Mouse (Mus musculus): ENCODE measurements at regions not wholly inside any gene's neighbourhood (a gene's known extent, or its start where the extent isn't known, plus 50 kb on each side); places are given as distances from the start of the nearest gene placed in this dataset.

- H3K27me3 ChIP-seq (ENCODE audit: control insufficient read depth, insufficient read depth, low read length), result peaks cover 17% of the 10 kb centered on the region
- peaks cover 18% of the 10 kb centered on the region for H3K4me1 ChIP-seq (ENCODE audit: control insufficient read depth, insufficient read depth, low read length)
- H3K4me3 ChIP-seq (replicated peaks; ENCODE audit: low read depth, low read length), result no peak overlapping the region
- no peaks in the 10 kb centered on the region for H3K9me3 ChIP-seq (ENCODE audit: control insufficient read depth, low read length)
- no peak overlapping the region for H3K9ac ChIP-seq (replicated peaks; ENCODE audit: low read length)
- ATAC-seq (ENCODE audit: low FRiP score, low TSS enrichment) (no peak), DNase-seq (no peak)
- H3K4me2 ChIP-seq (ENCODE audit: low read length), result no peak overlapping the region
- H3K27ac ChIP-seq (replicated peaks; ENCODE audit: low read depth, low read length), result no peak overlapping the region
- no peaks in the 10 kb centered on the region for H3K36me3 ChIP-seq (ENCODE audit: control insufficient read depth, insufficient read depth, low read length)
- WGBS, result 19% methylated on average over 3 of the region's 3 CpGs
These were observed 172.0 kb downstream of the Dcdc2c start for GRCm38 (mm10) chr12:28380203-28380602.

DNA sequence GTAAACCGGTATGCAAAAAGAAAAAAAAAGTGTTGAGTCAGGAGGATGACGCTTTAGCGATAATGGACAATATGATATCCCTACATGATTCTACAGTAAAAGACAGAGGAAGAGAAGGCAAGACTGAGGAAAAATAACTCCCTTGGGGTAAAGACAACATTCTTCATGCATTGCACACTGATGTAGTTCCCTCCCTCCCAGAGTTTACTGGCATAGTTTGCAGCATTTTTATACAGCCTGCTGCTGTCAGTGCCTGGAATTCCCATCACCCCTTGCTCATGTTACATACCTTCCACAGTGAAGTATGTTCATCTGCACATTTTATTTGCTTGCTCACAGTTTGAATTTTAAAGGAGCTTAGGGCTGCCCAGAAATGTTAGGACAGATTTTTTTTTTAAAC, 174.2 kb downstream of the Dcdc2c start:
- H3K4me1 ChIP-seq (ENCODE audit: control insufficient read depth, insufficient read depth, low read length), result peaks cover 18% of the 10 kb centered on the region
- H3K27ac ChIP-seq (replicated peaks; ENCODE audit: low read depth, low read length), result no peak overlapping the region
- WGBS, result 92% methylated on average over 3 of the region's 3 CpGs
- H3K4me3 ChIP-seq (replicated peaks; ENCODE audit: low read depth, low read length), result no peak overlapping the region
- no peaks in the 10 kb centered on the region for H3K9me3 ChIP-seq (ENCODE audit: control insufficient read depth, low read length)
- no peaks in the 10 kb centered on the region for H3K36me3 ChIP-seq (ENCODE audit: control insufficient read depth, insufficient read depth, low read length)
- ATAC-seq (ENCODE audit: low FRiP score, low TSS enrichment), result no peak
- DNase-seq, result no peak
- no peak overlapping the region for H3K9ac ChIP-seq (replicated peaks; ENCODE audit: low read length)
- H3K4me2 ChIP-seq (ENCODE audit: low read length), result no peak overlapping the region
- H3K27me3 ChIP-seq (ENCODE audit: control insufficient read depth, insufficient read depth, low read length), result peaks cover 5% of the 10 kb centered on the region; the same call in 1 of the 2 replicates

GRCm38 (mm10) chr12:28377373-28377772, 174.8 kb downstream of the Dcdc2c start:
- no peaks in the 10 kb centered on the region for H3K36me3 ChIP-seq (ENCODE audit: control insufficient read depth, insufficient read depth, low read length)
- peaks cover 18% of the 10 kb centered on the region for H3K4me1 ChIP-seq (ENCODE audit: control insufficient read depth, insufficient read depth, low read length)
- no peak overlapping the region for H3K27ac ChIP-seq (replicated peaks; ENCODE audit: low read depth, low read length)
- 53% methylated on average over 4 of the region's 4 CpGs for WGBS
- no peaks in the 10 kb centered on the region for H3K9me3 ChIP-seq (ENCODE audit: control insufficient read depth, low read length)
- H3K9ac ChIP-seq (replicated peaks; ENCODE audit: low read length), result no peak overlapping the region
- no peak for ATAC-seq (ENCODE audit: low FRiP score, low TSS enrichment)
- no peak overlapping the region for H3K4me2 ChIP-seq (ENCODE audit: low read length)
- no peak overlapping the region for H3K4me3 ChIP-seq (replicated peaks; ENCODE audit: low read depth, low read length)
- H3K27me3 ChIP-seq (ENCODE audit: control insufficient read depth, insufficient read depth, low read length), result peaks cover 5% of the 10 kb centered on the region; the same call in 1 of the 2 replicates
- DNase-seq, result no peak

DNA sequence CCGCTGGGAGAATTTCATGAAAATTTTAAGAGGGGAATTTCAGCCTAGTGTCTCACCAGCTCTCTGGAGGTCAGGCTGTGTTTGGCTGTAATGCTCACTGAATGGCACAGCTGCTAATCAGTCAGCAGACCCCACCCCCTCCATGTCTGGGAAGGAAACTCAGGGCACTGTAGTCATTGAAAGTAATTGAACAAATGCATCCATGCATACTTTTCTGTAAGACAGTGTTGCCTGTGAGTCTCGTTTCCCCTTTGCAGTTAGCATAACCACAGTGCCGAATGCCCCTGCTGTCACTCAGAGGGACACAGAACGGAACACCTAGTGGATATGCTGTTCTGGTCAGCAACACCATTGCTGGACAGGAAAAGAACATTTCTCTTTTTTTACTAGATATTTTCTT, 175.4 kb downstream of the Dcdc2c start:
- H3K4me3 ChIP-seq (replicated peaks; ENCODE audit: low read depth, low read length), result no peak overlapping the region
- H3K27ac ChIP-seq (replicated peaks; ENCODE audit: low read depth, low read length), result no peak overlapping the region
- H3K27me3 ChIP-seq (ENCODE audit: control insufficient read depth, insufficient read depth, low read length), result peaks cover 5% of the 10 kb centered on the region; the same call in 1 of the 2 replicates
- H3K4me1 ChIP-seq (ENCODE audit: control insufficient read depth, insufficient read depth, low read length), result peaks cover 18% of the 10 kb centered on the region
- peak overlapping the region; percentile 24; the same call in 1 of the 2 replicates for H3K4me2 ChIP-seq (ENCODE audit: low read length)
- DNase-seq, result peak; percentile 43
- no peak for ATAC-seq (ENCODE audit: low FRiP score, low TSS enrichment)
- no peaks in the 10 kb centered on the region for H3K36me3 ChIP-seq (ENCODE audit: control insufficient read depth, insufficient read depth, low read length)
- H3K9ac ChIP-seq (replicated peaks; ENCODE audit: low read length), result no peak overlapping the region
- H3K9me3 ChIP-seq (ENCODE audit: control insufficient read depth, low read length), result no peaks in the 10 kb centered on the region
- 37% methylated on average over 4 of the region's 4 CpGs for WGBS

DNA sequence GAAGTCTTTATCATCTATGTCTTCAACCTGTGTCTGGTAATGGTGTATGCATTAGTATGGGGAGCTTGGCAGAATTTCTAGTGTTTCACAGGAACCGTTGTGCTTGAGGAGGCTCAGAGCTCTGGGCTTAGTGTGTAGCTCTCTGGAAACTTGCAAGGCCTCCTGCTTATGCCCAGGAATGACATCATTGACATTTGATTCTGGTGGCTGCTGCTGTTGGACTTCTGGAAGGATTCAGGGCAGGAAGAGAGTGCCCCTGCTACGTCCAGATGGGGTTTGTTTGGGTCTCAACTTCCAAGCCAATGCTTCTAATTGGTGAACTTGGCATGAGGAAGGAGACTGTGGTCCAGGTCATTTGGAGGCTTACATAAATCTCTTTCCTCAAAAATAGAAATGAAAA, 186.9 kb downstream of the Dcdc2c start:
- Histone ChIP-seq H3K27me3 (ENCODE audit: control insufficient read depth, insufficient read depth, low read length) (no peaks in the 10 kb centered on the region), H3K4me1 (ENCODE audit: control insufficient read depth, insufficient read depth, low read length) (no peaks in the 10 kb centered on the region), H3K4me3 (replicated peaks; ENCODE audit: low read depth, low read length) (no peak overlapping the region), H3K9ac (replicated peaks; ENCODE audit: low read length) (no peak overlapping the region), H3K4me2 (ENCODE audit: low read length) (no peak overlapping the region), H3K27ac (replicated peaks; ENCODE audit: low read depth, low read length) (no peak overlapping the region), H3K9me3 (ENCODE audit: control insufficient read depth, low read length) (no peaks in the 10 kb centered on the region), H3K36me3 (ENCODE audit: control insufficient read depth, insufficient read depth, low read length) (no peaks in the 10 kb centered on the region)
- no peak for DNase-seq
- 83% methylated on average over 2 of the region's 2 CpGs for WGBS
- no peak for ATAC-seq (ENCODE audit: low FRiP score, low TSS enrichment)

DNA sequence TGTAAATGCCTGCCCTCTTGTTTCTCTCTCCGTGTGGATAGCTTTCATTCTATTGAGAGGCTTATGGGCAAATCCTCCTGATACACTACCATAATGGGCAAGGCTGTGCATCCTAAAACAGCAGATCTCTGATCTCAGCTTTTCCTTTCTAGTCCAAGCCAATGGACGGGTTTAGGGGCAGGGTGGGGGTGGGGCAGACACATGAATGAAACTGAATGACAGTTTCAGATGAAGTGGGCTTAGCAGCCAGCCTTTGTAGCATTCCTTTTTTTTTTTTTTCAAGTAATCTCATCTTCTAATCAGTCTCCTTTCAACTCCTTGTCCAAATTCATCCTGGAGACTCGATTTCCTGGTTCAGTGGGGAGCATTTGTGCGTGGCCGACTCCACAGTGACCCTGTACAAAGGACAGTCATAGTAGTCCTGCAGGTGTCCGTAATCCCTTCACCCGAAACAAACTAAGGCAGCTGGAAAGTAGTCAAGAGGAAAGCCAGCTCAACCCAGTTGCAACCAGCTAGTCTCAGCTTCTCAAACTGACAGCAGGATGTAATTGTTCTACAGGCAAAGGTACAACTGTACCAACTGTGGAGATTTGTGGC, 193.4 kb downstream of the Dcdc2c start:
- Histone ChIP-seq H3K4me1 (ENCODE audit: control insufficient read depth, insufficient read depth, low read length) (peaks cover 5% of the 10 kb centered on the region; the same call in 1 of the 2 replicates), H3K27me3 (ENCODE audit: control insufficient read depth, insufficient read depth, low read length) (no peaks in the 10 kb centered on the region), H3K9me3 (ENCODE audit: control insufficient read depth, low read length) (no peaks in the 10 kb centered on the region), H3K4me3 (replicated peaks; ENCODE audit: low read depth, low read length) (no peak overlapping the region), H3K27ac (replicated peaks; ENCODE audit: low read depth, low read length) (no peak overlapping the region), H3K36me3 (ENCODE audit: control insufficient read depth, insufficient read depth, low read length) (no peaks in the 10 kb centered on the region), H3K4me2 (ENCODE audit: low read length) (no peak overlapping the region), H3K9ac (replicated peaks; ENCODE audit: low read length) (no peak overlapping the region)
- 7% methylated on average over 7 of the region's 7 CpGs for WGBS
- DNase-seq (peak; percentile 41), ATAC-seq (ENCODE audit: low FRiP score, low TSS enrichment) (no peak)

- Histone ChIP-seq H3K36me3 (ENCODE audit: control insufficient read depth, insufficient read depth, low read length) (no peaks in the 10 kb centered on the region), H3K9ac (replicated peaks; ENCODE audit: low read length) (no peak overlapping the region), H3K4me2 (ENCODE audit: low read length) (no peak overlapping the region), H3K4me3 (replicated peaks; ENCODE audit: low read depth, low read length) (no peak overlapping the region), H3K9me3 (ENCODE audit: control insufficient read depth, low read length) (no peaks in the 10 kb centered on the region), H3K27me3 (ENCODE audit: control insufficient read depth, insufficient read depth, low read length) (no peaks in the 10 kb centered on the region), H3K4me1 (ENCODE audit: control insufficient read depth, insufficient read depth, low read length) (peaks cover 5% of the 10 kb centered on the region; the same call in 1 of the 2 replicates), H3K27ac (replicated peaks; ENCODE audit: low read depth, low read length) (no peak overlapping the region)
- no peak for ATAC-seq (ENCODE audit: low FRiP score, low TSS enrichment)
- DNase-seq, result no peak
- 66% methylated on average over 10 of the region's 10 CpGs for WGBS
These were observed 194.4 kb downstream of the Dcdc2c start for GRCm38 (mm10) chr12:28357764-28358163.

GRCm38 (mm10) chr12:28353140-28353539, 199.1 kb downstream of the Dcdc2c start:
- Histone ChIP-seq H3K9me3 (ENCODE audit: control insufficient read depth, low read length) (no peaks in the 10 kb centered on the region), H3K4me3 (replicated peaks; ENCODE audit: low read depth, low read length) (no peak overlapping the region), H3K4me1 (ENCODE audit: control insufficient read depth, insufficient read depth, low read length) (no peaks in the 10 kb centered on the region), H3K36me3 (ENCODE audit: control insufficient read depth, insufficient read depth, low read length) (no peaks in the 10 kb centered on the region), H3K4me2 (ENCODE audit: low read length) (no peak overlapping the region), H3K9ac (replicated peaks; ENCODE audit: low read length) (no peak overlapping the region), H3K27me3 (ENCODE audit: control insufficient read depth, insufficient read depth, low read length) (no peaks in the 10 kb centered on the region), H3K27ac (replicated peaks; ENCODE audit: low read depth, low read length) (no peak overlapping the region)
- no peak for DNase-seq
- WGBS, result 58% methylated on average over 3 of the region's 3 CpGs
- no peak for ATAC-seq (ENCODE audit: low FRiP score, low TSS enrichment)

GRCm38 (mm10) chr12:28352571-28352970, 199.6 kb downstream of the Dcdc2c start:
- no peak overlapping the region for H3K27ac ChIP-seq (replicated peaks; ENCODE audit: low read depth, low read length)
- no peaks in the 10 kb centered on the region for H3K36me3 ChIP-seq (ENCODE audit: control insufficient read depth, insufficient read depth, low read length)
- no peaks in the 10 kb centered on the region for H3K4me1 ChIP-seq (ENCODE audit: control insufficient read depth, insufficient read depth, low read length)
- H3K9me3 ChIP-seq (ENCODE audit: control insufficient read depth, low read length), result no peaks in the 10 kb centered on the region
- no peak overlapping the region for H3K4me2 ChIP-seq (ENCODE audit: low read length)
- no peaks in the 10 kb centered on the region for H3K27me3 ChIP-seq (ENCODE audit: control insufficient read depth, insufficient read depth, low read length)
- H3K4me3 ChIP-seq (replicated peaks; ENCODE audit: low read depth, low read length), result no peak overlapping the region
- DNase-seq (no peak), ATAC-seq (ENCODE audit: low FRiP score, low TSS enrichment) (no peak)
- 82% methylated on average over 3 of the region's 3 CpGs for WGBS
- H3K9ac ChIP-seq (replicated peaks; ENCODE audit: low read length), result no peak overlapping the region
